Mouse (Mus musculus) kidney, embryonic 15.5 days (tissue): Measurements from ENCODE around the gene Hecw1. TPM values are rescaled to one million over a fixed set of nuclear protein-coding genes. Genes with fewer than 3 reads are reported as not detected.

Experiments used
- ATAC-seq: fragments of 200-750 bp; cut with Nextera tagmentation; replicated peaks from 2 replicates; pipeline ENCODE4 v1.8.0; 2017; ENCODE audit warnings: moderate TSS enrichment; ENCODE audit not compliant: low FRiP score
- H3K27ac ChIP-seq: fragments of 300-500 bp; sonication (generic); 2 replicates; pipeline ENCODE4 v1.5.1; 2015; ENCODE audit warnings: mild to moderate bottlenecking, inconsistent platforms
- H3K27me3 ChIP-seq: fragments of 300-500 bp; sonication (generic); 2 replicates; pipeline ENCODE4 v1.6.1; 2015; ENCODE audit warnings: inconsistent platforms
- H3K36me3 ChIP-seq: fragments of 300-500 bp; sonication (generic); 2 replicates; pipeline ENCODE4 v1.6.1; 2015; ENCODE audit warnings: inconsistent platforms
- H3K4me1 ChIP-seq: fragments of 300-500 bp; sonication (generic); 2 replicates; pipeline ENCODE4 v1.6.1; 2015; ENCODE audit warnings: inconsistent platforms
- H3K4me2 ChIP-seq: fragments of 300-500 bp; sonication (generic); 2 replicates; pipeline ENCODE4 v1.6.1; 2015; ENCODE audit warnings: moderate library complexity, mild to moderate bottlenecking, inconsistent platforms
- H3K4me3 ChIP-seq: fragments of 300-500 bp; sonication (generic); replicated peaks from 2 replicates; pipeline ENCODE4 v1.5.1; 2015; ENCODE audit warnings: mild to moderate bottlenecking, inconsistent platforms
- H3K9ac ChIP-seq: fragments of 300-500 bp; sonication (generic); 2 replicates; pipeline ENCODE4 v1.6.1; 2015; ENCODE audit warnings: mild to moderate bottlenecking, inconsistent platforms
- H3K9me3 ChIP-seq: fragments of 300-500 bp; sonication (generic); replicated peaks from 2 replicates; pipeline ENCODE4 v1.6.1; 2016; ENCODE audit warnings: inconsistent platforms
- WGBS: fragments of 180-500 bp; shearing (Covaris S2); methylation state at CpG from one replicate; pipeline ENCODE4 v1.1.7; 2015; ENCODE audit warnings: mixed read lengths; 5-methylcytosine and 5-hydroxymethylcytosine counted together
- polyA plus RNA-seq: library from polyadenylated mRNA; unstranded; fragments of >200 nt; fragmentation: Nextera tagmentation; extraction: Ambion mirVana; gene quantifications from 2 replicates; pipeline ENCODE4 v1.2.1, GENCODE M21; 2015

Hecw1 gene
- polyA plus RNA-seq, result 0.17 and 0.44 TPM in 2 replicates

- under 1% methylated on average over 15 of the region's 15 CpGs for WGBS
- H3K4me2 ChIP-seq, result peak within 1 kb of the TSS; percentile 93
Measured at GRCm38 (mm10) chr13:14522906-14523269, at the start of gene Hecw1. Gene Hecw1 (minus strand): TSS chr13:14523228.

GRCm38 (mm10) chr13:14561336-14561735 is 38.3 kb upstream of the Hecw1 start:
- no peak overlapping the region for H3K9ac ChIP-seq
- H3K9me3 ChIP-seq, result no peaks in the 10 kb centered on the region
- no peak overlapping the region for H3K27ac ChIP-seq
- no peak for ATAC-seq
- H3K4me3 ChIP-seq, result no peak overlapping the region
- H3K27me3 ChIP-seq, result no peaks in the 10 kb centered on the region
- 95% methylated on average over 1 of the region's 1 CpGs for WGBS
- H3K4me2 ChIP-seq, result no peak overlapping the region
- H3K36me3 ChIP-seq, result no peaks in the 10 kb centered on the region
- H3K4me1 ChIP-seq, result no peaks in the 10 kb centered on the region

More at GRCm38 (mm10) chr13:14522906-14523269, at the start of gene Hecw1:
- peak within 1 kb of the TSS; percentile 51 for H3K4me3 ChIP-seq
- H3K36me3 ChIP-seq, result no peaks in the 10 kb centered on the region
- 0 out of 2 replicates have a peak within 1 kb of the TSS, but pooled peaks have one; percentile 33 for H3K9ac ChIP-seq
- peaks cover 13% of the 10 kb centered on the region for H3K4me1 ChIP-seq
- H3K27ac ChIP-seq, result no peak within 1 kb of the TSS
- no peaks in the 10 kb centered on the region for H3K9me3 ChIP-seq
- peaks cover 43% of the 10 kb centered on the region for H3K27me3 ChIP-seq
- ATAC-seq, result peak; percentile 71; the same call in 1 of the 2 replicates

GRCm38 (mm10) chr13:14552628-14553027 is 29.6 kb upstream of the Hecw1 start:
- no peak overlapping the region for H3K27ac ChIP-seq
- H3K4me1 ChIP-seq, result no peaks in the 10 kb centered on the region
- no peaks in the 10 kb centered on the region for H3K9me3 ChIP-seq
- no peaks in the 10 kb centered on the region for H3K36me3 ChIP-seq
- no peaks in the 10 kb centered on the region for H3K27me3 ChIP-seq
- no peak for ATAC-seq
- H3K4me2 ChIP-seq, result no peak overlapping the region
- H3K9ac ChIP-seq, result no peak overlapping the region
- no peak overlapping the region for H3K4me3 ChIP-seq
- 77% methylated on average over 2 of the region's 2 CpGs for WGBS

- Histone ChIP-seq H3K9me3 (no peaks in the 10 kb centered on the region), H3K27me3 (no peaks in the 10 kb centered on the region), H3K4me3 (no peak overlapping the region), H3K4me1 (no peaks in the 10 kb centered on the region), H3K27ac (no peak overlapping the region), H3K9ac (no peak overlapping the region), H3K36me3 (no peaks in the 10 kb centered on the region), H3K4me2 (no peak overlapping the region)
- 66% methylated on average over 5 of the region's 5 CpGs for WGBS
- ATAC-seq, result no peak
Measured at GRCm38 (mm10) chr13:14542860-14543259, 19.8 kb upstream of the Hecw1 start.

- Histone ChIP-seq H3K4me1 (peaks cover 13% of the 10 kb centered on the region), H3K27me3 (peaks cover 43% of the 10 kb centered on the region), H3K9ac (0 out of 2 replicates have a peak overlapping the region, but pooled peaks have one; percentile 33), H3K4me3 (peak overlapping the region; percentile 51), H3K9me3 (no peaks in the 10 kb centered on the region), H3K36me3 (no peaks in the 10 kb centered on the region), H3K4me2 (peak overlapping the region; percentile 93), H3K27ac (no peak overlapping the region)
- 3% methylated on average over 38 of the region's 38 CpGs for WGBS
- ATAC-seq, result peak; percentile 89
Measured at GRCm38 (mm10) chr13:14522128-14522905, 711 bp downstream of the Hecw1 start.

- peak overlapping the region; percentile 51 for H3K4me3 ChIP-seq
- 26% methylated on average over 4 of the region's 4 CpGs for WGBS
- ATAC-seq, result no peak
- H3K9ac ChIP-seq, result no peak overlapping the region
- peaks cover 43% of the 10 kb centered on the region for H3K27me3 ChIP-seq
- no peak overlapping the region for H3K27ac ChIP-seq
- H3K4me2 ChIP-seq, result peak overlapping the region; percentile 93
- H3K36me3 ChIP-seq, result no peaks in the 10 kb centered on the region
- peaks cover 13% of the 10 kb centered on the region for H3K4me1 ChIP-seq
- H3K9me3 ChIP-seq, result no peaks in the 10 kb centered on the region
Measured at GRCm38 (mm10) chr13:14521746-14522127, 1.3 kb downstream of the Hecw1 start.

GRCm38 (mm10) chr13:14519605-14520004 is 3.4 kb downstream of the Hecw1 start:
- Histone ChIP-seq H3K4me3 (no peak overlapping the region), H3K27ac (no peak overlapping the region), H3K4me2 (no peak overlapping the region), H3K9ac (no peak overlapping the region), H3K36me3 (no peaks in the 10 kb centered on the region), H3K4me1 (peaks cover 13% of the 10 kb centered on the region), H3K27me3 (peaks cover 43% of the 10 kb centered on the region), H3K9me3 (no peaks in the 10 kb centered on the region)
- 77% methylated on average over 3 of the region's 3 CpGs for whole genome bisulfite sequencing
- ATAC-seq, result no peak

- H3K4me1 ChIP-seq, result peaks cover 7% of the 10 kb centered on the region
- no peaks in the 10 kb centered on the region for H3K36me3 ChIP-seq
- ATAC-seq, result no peak
- peaks cover 24% of the 10 kb centered on the region for H3K27me3 ChIP-seq
- no peaks in the 10 kb centered on the region for H3K9me3 ChIP-seq
- 84% methylated on average over 3 of the region's 3 CpGs for WGBS
- no peak overlapping the region for H3K4me3 ChIP-seq
- H3K4me2 ChIP-seq, result no peak overlapping the region
- no peak overlapping the region for H3K9ac ChIP-seq
- no peak overlapping the region for H3K27ac ChIP-seq
Measured at GRCm38 (mm10) chr13:14517478-14517877, 5.5 kb downstream of the Hecw1 start.

GRCm38 (mm10) chr13:14515106-14515505 is 7.9 kb downstream of the Hecw1 start:
- Histone ChIP-seq H3K9ac (no peak overlapping the region), H3K27me3 (0 out of 2 replicates have a peak, but pooled peaks cover 5% of the 10 kb centered on the region), H3K36me3 (no peaks in the 10 kb centered on the region), H3K4me3 (no peak overlapping the region), H3K9me3 (no peaks in the 10 kb centered on the region), H3K27ac (no peak overlapping the region), H3K4me2 (no peak overlapping the region), H3K4me1 (no peaks in the 10 kb centered on the region)
- ATAC-seq, result no peak
- 88% methylated on average over 2 of the region's 2 CpGs for WGBS

GRCm38 (mm10) chr13:14513934-14514333 is 9.1 kb downstream of the Hecw1 start:
- H3K27me3 ChIP-seq, result no peaks in the 10 kb centered on the region
- H3K4me3 ChIP-seq, result no peak overlapping the region
- H3K36me3 ChIP-seq, result no peaks in the 10 kb centered on the region
- no peaks in the 10 kb centered on the region for H3K9me3 ChIP-seq
- no peaks in the 10 kb centered on the region for H3K4me1 ChIP-seq
- no peak overlapping the region for H3K4me2 ChIP-seq
- no peak overlapping the region for H3K9ac ChIP-seq
- no peak for ATAC-seq
- no peak overlapping the region for H3K27ac ChIP-seq

GRCm38 (mm10) chr13:14506765-14507164 is 16.3 kb downstream of the Hecw1 start:
- H3K27ac ChIP-seq, result no peak overlapping the region
- no peaks in the 10 kb centered on the region for H3K27me3 ChIP-seq
- 89% methylated on average over 5 of the region's 5 CpGs for WGBS
- no peak overlapping the region for H3K9ac ChIP-seq
- no peak overlapping the region for H3K4me3 ChIP-seq
- no peaks in the 10 kb centered on the region for H3K9me3 ChIP-seq
- no peaks in the 10 kb centered on the region for H3K4me1 ChIP-seq
- no peak overlapping the region for H3K4me2 ChIP-seq
- H3K36me3 ChIP-seq, result no peaks in the 10 kb centered on the region
- ATAC-seq, result no peak

GRCm38 (mm10) chr13:14500251-14500650 is 22.8 kb downstream of the Hecw1 start:
- Histone ChIP-seq H3K4me2 (no peak overlapping the region), H3K9ac (no peak overlapping the region), H3K4me3 (no peak overlapping the region), H3K27ac (no peak overlapping the region), H3K4me1 (no peaks in the 10 kb centered on the region), H3K27me3 (no peaks in the 10 kb centered on the region), H3K9me3 (no peaks in the 10 kb centered on the region), H3K36me3 (no peaks in the 10 kb centered on the region)
- ATAC-seq, result no peak
- WGBS, result 57% methylated on average over 1 of the region's 1 CpGs

GRCm38 (mm10) chr13:14498780-14499179 is 24.2 kb downstream of the Hecw1 start:
- no peak for ATAC-seq
- Histone ChIP-seq H3K27me3 (no peaks in the 10 kb centered on the region), H3K4me3 (no peak overlapping the region), H3K9ac (no peak overlapping the region), H3K9me3 (no peaks in the 10 kb centered on the region), H3K36me3 (no peaks in the 10 kb centered on the region), H3K4me2 (no peak overlapping the region), H3K27ac (no peak overlapping the region), H3K4me1 (no peaks in the 10 kb centered on the region)
- WGBS, result 87% methylated on average over 8 of the region's 8 CpGs
